Mouse (Mus musculus): ENCODE measurements around the gene Folr1.

The Folr1 gene

DNA sequence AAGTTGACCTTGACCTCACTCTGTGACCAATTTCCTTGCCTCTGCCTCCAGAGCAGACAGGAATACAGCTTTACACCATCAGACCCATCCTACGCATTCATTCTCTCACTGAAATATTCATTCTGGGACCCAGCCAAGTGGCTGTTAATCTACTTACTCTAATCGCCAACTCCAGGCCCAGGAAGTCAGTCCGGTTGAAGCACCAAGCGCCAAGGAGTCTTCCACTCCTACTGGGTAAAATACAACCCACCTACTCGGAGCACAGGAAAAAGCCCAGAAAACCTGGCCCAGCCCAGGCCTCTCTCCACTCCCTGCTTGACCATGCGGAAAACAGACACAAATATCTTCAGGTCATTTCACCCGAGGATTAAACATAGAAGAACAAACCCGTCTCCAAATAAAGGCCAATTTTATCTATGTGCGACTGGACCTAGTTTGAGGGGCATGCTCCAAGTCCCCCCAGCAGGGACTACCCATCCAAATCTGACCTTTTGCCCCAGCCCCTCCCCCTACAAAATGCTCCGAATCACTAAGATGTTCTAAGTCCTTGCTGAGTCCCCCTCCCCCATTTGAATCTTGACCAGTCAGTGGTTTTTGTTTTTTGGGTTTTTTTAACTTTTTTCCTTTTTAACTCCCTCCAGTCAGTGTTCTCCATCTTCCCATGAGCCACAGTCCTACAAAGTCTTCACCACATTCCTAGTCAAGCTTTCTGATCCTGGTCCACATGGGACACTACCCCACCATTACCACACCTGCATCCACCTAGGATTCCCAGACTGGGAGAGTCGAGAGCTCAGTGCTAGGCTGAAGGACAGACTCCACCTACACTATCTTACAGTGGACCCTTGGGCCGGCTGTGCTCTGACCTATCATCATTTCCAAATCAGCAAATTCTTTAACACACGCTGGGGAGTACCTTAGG is 2.1 kb downstream of the Folr1 start:
- DNase-seq, result no peak

GRCm38 (mm10) chr7:101867482-101867881 is 3.1 kb downstream of the Folr1 start:
- DNase-seq, result no peak

GRCm38 (mm10) chr7:101866491-101867265 is 3.9 kb downstream of the Folr1 start:
- DNase-seq, result no peak

GRCm38 (mm10) chr7:101863415-101863814 is 7.2 kb downstream of the Folr1 start, which contains the start of gene Anapc15:
Gene Anapc15, plus strand, starts transcription at chr7:101863715.
- no peak for DNase-seq

- no peak for DNase-seq
These were observed 8.3 kb downstream of the Folr1 start for GRCm38 (mm10) chr7:101862291-101862690.

DNA sequence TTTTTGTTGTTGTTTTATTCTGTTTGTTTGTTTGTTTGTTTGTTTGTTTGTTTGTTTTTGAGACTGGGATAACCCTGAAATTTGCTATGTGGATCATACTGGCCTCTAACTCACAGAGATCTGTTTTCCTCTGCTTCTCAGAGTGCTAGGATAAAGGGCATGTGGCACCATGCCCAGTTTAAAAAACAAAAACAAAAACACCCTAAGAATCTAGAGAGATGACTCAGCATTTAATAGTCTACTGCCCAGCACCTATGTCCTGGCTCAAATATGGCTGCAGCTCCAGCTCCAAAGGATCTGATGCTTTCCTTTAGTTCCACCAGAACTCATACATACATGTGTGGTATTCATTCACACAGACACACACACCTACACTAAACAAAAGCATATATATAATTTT is 9.6 kb downstream of the Folr1 start:
- DNase-seq, result no peak

- DNase-seq, result no peak
These were observed 12.2 kb downstream of the Folr1 start for GRCm38 (mm10) chr7:101858362-101858761.

- DNase-seq, result no peak
These were observed 13.5 kb downstream of the Folr1 start, which contains the start of gene Folr2 for GRCm38 (mm10) chr7:101857094-101857493. Gene Folr2, minus strand, starts transcription at chr7:101857194.

DNA sequence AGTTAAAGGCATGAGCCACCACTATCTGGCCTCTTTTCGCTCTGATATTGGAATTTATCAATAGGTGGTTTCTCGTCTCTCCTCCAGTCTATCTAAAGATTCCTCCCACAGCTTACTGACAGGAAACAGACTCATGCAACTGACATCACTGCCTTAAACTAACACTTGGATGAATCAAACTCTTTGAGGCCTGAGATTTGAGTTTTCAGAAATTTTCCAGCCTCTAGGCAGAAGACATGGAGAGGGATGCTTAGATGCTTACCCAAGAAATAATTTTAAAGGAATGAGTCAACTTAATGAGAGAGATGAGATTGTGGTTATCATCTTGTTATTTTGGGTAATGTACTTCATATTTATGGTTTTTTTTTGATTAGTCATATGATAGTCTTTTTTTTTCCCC is 16.8 kb downstream of the Folr1 start:
- no peak for DNase-seq

DNA sequence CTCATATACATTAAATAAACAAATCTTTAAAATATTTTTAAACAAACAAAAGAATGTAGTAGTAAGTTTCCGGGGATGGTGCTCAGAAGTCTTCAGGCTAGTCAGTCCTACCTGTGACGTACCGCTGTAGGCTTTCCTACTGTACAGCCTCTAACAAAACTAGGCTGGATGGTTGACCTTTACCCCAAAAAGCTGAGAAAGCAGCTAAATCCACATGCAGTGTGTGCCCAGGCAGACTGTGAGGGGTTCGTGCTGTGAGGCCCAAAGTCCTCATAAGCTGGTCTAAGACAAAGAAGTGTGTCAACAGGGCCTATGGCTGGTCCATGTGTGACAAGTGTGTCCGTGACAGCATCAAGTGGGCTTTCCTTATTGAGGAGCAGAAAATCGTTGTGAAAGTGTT is 17.7 kb downstream of the Folr1 start:
- no peak for DNase-seq

DNA sequence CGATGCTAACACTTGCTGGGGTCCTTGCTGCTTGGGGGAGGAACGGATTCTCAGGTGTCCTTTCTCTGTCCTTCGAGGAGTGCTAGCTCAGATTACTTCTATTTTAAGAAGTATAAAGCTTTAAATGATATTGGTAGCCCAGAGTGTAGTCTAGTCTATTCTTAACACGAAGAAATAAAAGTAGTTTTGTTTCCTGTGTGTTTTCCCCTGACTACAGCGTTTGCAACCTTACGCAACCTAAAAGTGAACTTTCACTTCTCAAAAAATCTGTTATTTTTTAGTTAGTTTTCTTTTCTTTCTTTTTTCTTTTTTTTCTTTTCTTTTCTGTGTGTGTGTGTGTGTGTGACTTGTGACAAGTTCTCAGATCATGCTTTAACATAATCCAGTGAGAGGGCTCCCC is 18.9 kb downstream of the Folr1 start:
- DNase-seq, result no peak

DNA sequence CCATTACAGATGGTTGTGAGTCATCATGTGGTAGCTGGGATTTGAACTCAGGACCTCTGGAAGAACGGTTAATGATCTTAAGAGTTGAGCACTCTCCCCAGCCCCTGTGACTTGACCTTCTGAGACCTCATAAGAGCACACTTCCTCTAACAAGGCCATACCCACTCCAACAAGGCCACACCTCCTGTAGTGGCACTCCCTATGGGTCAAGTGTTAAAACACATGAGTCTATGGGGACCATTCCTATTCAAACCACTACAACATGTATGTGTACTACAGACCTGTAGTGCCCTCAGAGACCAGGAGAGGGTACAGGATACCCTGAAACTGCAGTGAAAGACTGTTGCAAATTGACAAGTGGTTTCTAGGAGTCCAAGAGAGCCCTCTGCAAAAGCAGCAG is 22.7 kb downstream of the Folr1 start:
- no peak for DNase-seq

GRCm38 (mm10) chr7:101844186-101844585 is 26.4 kb downstream of the Folr1 start:
- DNase-seq, result no peak

DNA sequence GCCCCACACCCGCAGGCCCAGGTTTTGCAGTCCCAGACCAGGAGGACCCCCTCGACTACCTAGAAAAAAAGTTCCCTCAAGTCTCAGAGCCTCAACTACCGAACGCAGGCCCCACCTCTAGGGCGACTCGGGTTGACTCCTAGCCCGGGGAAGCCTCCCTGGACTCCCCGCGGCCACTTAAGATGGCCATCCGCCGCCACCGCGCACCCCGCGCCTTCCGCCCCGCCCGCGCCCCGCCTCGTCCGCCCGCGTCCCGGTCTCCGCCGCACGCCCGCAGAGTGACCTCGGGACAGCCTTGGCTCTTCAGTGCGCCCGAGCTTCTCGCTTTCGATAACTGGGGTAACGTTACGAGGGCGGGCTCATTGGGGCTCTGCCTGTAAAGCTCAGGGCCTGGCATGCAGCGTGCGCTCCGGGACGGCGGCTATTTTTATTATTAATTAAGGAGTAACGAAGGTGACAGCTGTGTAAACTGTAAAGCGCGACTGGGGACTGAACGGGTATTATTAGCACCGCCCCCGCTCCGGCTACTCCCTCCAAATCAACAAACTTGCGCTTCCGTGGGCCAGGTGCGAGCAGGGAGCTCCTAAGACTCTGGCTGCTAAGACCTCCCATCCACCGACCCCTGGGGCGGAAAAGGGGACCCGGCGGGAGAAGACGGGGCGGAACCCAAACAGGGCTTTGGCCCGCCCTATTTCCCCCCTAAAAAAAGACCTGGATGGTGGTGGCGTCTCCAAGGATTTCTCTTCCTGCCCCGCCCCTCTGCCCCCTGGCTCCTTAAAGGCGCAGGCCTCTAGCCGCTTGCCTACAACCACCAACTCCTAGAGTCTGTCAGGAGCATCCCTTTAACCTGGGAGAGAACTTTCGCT is 32.7 kb downstream of the Folr1 start, which contains the start of gene Inppl1:
TSS of gene Inppl1 (minus strand) at position 624 of the 866 bp plus-strand sequence.
- DNase-seq, result peak; percentile 87 to 91

- no peak for DNase-seq
These were observed 33.4 kb downstream of the Folr1 start for GRCm38 (mm10) chr7:101837154-101837605.

DNA sequence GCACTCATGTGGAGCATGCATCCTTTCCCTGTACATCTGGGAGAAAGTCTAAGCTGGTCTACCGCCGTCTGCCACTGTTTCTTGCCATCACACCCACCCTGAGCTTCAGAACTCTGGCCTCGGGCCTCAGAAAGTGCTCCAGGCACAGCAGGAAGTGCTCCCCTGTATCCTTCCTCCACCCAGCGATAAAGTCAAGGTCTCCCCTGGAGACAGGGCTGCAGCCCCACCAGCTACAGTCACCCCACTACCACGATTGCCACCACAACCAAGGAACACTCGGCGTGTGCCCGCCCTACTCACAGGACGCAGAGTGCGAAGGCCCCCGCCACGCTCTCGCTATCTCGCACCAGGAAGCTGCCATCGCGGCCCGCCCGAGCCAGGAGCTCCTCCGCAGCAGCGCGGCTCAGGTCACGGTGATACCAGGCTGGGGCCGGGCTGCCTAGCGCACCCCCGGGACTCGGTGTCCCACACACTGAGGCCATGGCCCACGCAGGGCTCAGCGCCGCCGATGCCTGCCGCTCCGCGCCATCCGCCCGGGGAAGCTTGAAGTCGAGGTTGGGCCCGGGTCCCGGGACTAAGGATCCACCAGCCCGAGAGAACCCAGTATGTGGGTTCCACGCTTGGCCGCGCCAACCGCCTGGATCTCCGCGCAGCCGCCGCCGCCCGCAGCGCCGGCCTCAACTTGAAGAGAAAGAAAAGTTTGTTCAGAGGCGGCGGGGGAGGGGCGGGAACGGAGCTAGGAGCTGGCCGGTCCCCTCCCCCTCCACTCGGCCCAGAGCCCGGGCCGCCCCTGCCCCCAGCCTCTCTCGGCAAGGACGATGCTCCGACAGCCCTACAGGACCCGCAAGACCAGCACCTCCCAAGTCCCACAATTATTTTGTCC is 34.1 kb downstream of the Folr1 start:
- DNase-seq, result peak; percentile 46 to 69

GRCm38 (mm10) chr7:101835457-101836109 is 35.0 kb downstream of the Folr1 start:
- DNase-seq, result no peak

DNA sequence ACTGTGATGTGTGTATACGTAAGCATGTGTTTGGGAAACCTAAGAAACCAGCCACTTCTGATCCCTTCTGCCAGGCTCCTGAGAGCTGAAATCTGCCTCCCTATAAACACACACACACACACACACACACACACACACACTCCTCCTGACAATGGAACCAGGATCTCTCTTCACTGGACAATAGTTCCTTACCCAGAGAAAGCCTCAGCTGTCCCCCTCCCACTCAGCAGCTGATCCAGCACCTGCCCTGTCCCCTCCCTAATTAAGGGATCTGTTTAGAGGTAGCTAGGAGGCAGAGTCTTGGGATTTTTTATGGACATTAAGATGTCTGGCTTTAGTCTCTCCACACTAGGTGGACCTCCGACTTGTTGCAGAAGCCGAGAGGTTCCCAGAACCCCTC is 35.7 kb downstream of the Folr1 start:
- DNase-seq, result no peak

- no peak for DNase-seq
These were observed 36.5 kb downstream of the Folr1 start for GRCm38 (mm10) chr7:101833916-101834584.

DNA sequence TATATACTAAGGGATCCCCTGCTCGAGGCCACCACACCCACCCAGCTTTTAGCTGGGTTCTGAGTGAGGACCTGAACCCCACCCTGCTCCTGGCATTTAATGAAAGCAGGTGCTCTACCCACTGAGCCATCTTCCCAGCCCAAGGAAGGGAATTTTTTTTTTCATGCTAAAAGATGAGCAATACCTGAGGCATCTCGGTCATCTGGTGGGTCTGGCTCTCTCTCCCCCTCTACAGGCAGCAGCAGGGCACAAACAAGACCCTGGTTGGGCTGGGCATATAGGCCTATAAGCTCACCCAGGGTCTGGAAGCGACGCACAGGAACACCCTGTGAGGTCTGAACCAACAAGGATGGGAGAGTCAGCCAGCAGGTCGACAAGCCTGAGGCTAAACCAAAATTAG is 37.2 kb downstream of the Folr1 start:
- DNase-seq, result no peak
